Mouse (Mus musculus) stomach, postnatal 0 days (tissue): Measurements from ENCODE around the gene Gm21972. TPM values are rescaled to one million over a fixed set of nuclear protein-coding genes. Genes with fewer than 3 reads are reported as not detected.
A peak's percentile ranks its signal among the peaks of the same experiment; 100 is the strongest.

Source experiments
- ATAC-seq: fragments of 200-750 bp; cut with Nextera tagmentation; 2 replicates; pipeline ENCODE4 v1.8.0; 2017; ENCODE audit not compliant: low FRiP score, low TSS enrichment
- DNase-seq: peaks from one replicate; pipeline ENCODE4 v3.0.0-alpha.2; 2016; ENCODE audit warnings: low spot score
- H3K27ac ChIP-seq: fragments of 300-500 bp; sonication (generic); replicated peaks from 2 replicates; pipeline ENCODE4 v1.5.1; 2014; ENCODE audit warnings: mild to moderate bottlenecking, control low read depth
- H3K27me3 ChIP-seq: fragments of 300-500 bp; sonication (generic); 2 replicates; pipeline ENCODE4 v1.6.1; 2014; ENCODE audit warnings: low read length; ENCODE audit not compliant: control insufficient read depth, insufficient read depth
- H3K36me3 ChIP-seq: fragments of 300-500 bp; sonication (generic); 2 replicates; pipeline ENCODE4 v1.6.1; 2014; ENCODE audit warnings: low read length, mixed read lengths; ENCODE audit not compliant: control insufficient read depth, insufficient read depth
- H3K4me1 ChIP-seq: fragments of 300-500 bp; sonication (generic); replicated peaks from 2 replicates; pipeline ENCODE4 v1.6.1; 2014; ENCODE audit warnings: antibody characterized with exemption; ENCODE audit not compliant: control insufficient read depth, insufficient read depth
- H3K4me2 ChIP-seq: fragments of 300-500 bp; sonication (generic); replicated peaks from 2 replicates; pipeline ENCODE4 v1.6.1; 2014; ENCODE audit warnings: low read depth, mild to moderate bottlenecking, control low read depth, moderate library complexity
- H3K4me3 ChIP-seq: fragments of 300-500 bp; sonication (generic); 2 replicates; pipeline ENCODE4 v1.5.1; 2014; ENCODE audit warnings: low read depth, low read length, control low read depth
- H3K9ac ChIP-seq: fragments of 300-500 bp; sonication (generic); 2 replicates; pipeline ENCODE4 v1.6.1; 2014; ENCODE audit warnings: mild to moderate bottlenecking, low read length, control low read depth, mixed read lengths
- H3K9me3 ChIP-seq: fragments of 300-500 bp; sonication (generic); 2 replicates; pipeline ENCODE4 v1.6.1; 2016; ENCODE audit warnings: low read length; ENCODE audit not compliant: control insufficient read depth
- CTCF ChIP-seq: IDR thresholded peaks from 2 replicates; pipeline ENCODE4 v1.5.1; 2016; ENCODE audit warnings: antibody characterized with exemption, low read depth, mild to moderate bottlenecking, moderate library complexity
- EP300 ChIP-seq: optimal IDR thresholded peaks from 2 replicates; pipeline ENCODE3; 2016; ENCODE audit warnings: antibody characterized with exemption
- WGBS: fragments of 180-500 bp; shearing (Covaris S2); extraction: QIAGEN DNeasy Blood & Tissue Kit; methylation state at CpG from one replicate; pipeline ENCODE4 v1.1.7; 2014; 5-methylcytosine and 5-hydroxymethylcytosine counted together
- polyA plus RNA-seq: library from polyadenylated mRNA; unstranded; fragments of >200 nt; fragmentation: Nextera tagmentation; extraction: Ambion mirVana; gene quantifications from 2 replicates; pipeline ENCODE4 v1.2.1, GENCODE M21; 2015

Gene Gm21972
- 0.31 TPM in 1 of 2 replicates, not detected in the other for polyA plus RNA-seq

- no peak for ATAC-seq
- H3K36me3 ChIP-seq: peaks cover 27% of the 10 kb centered on the region
- H3K27me3 ChIP-seq: no peaks in the 10 kb centered on the region
- no peak within 1 kb of the TSS for H3K9ac ChIP-seq
- 95% methylated on average over 4 of the region's 4 CpGs for WGBS
- no peaks in the 10 kb centered on the region for H3K4me1 ChIP-seq
- no peak for DNase-seq
- H3K4me2 ChIP-seq: no peak within 1 kb of the TSS
- H3K4me3 ChIP-seq: no peak within 1 kb of the TSS
- no peak within 1 kb of the TSS for H3K27ac ChIP-seq
- TF ChIP-seq EP300 (no peak), CTCF (no peak)
- no peaks in the 10 kb centered on the region for H3K9me3 ChIP-seq
Measured at GRCm38 (mm10) chr1:86133337-86133736, at the start of gene Gm21972. TSS of gene Gm21972 (plus strand) at chr1:86133637.

DNA sequence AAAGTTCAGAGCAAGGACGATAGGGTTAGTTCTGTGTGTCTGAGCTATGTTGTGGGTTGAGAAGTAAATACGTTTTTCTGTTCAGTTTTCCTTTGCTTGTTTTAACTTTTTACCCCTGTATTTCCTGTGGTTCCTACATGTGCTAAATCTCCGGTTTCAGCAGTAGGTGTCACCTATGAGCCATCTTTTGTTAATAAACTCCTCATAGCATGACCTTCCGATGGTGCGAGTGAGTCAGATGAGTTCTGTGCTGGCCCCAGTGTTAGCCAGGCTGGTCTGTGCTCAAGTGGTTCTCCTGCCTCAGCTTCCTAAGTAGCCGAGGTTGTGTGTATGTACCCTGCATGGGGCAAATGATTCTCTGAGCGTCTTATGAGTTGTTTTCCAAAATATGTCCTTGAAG, 39.0 kb upstream of the Gm21972 start:
- TF ChIP-seq CTCF (peak; percentile 43; the same call in 1 of the 2 replicates), EP300 (no peak)

GRCm38 (mm10) chr1:86105054-86105453, 28.4 kb upstream of the Gm21972 start:
- Histone ChIP-seq H3K4me3 (no peak overlapping the region), H3K4me2 (no peak overlapping the region), H3K27ac (no peak overlapping the region), H3K4me1 (no peaks in the 10 kb centered on the region), H3K9me3 (no peaks in the 10 kb centered on the region), H3K27me3 (no peaks in the 10 kb centered on the region), H3K9ac (no peak overlapping the region), H3K36me3 (no peaks in the 10 kb centered on the region)
- no peak for DNase-seq
- WGBS: 100% methylated on average over 1 of the region's 1 CpGs
- ATAC-seq: no peak
- TF ChIP-seq EP300: no peak
- no peak for TF ChIP-seq CTCF

More for the DNA sequence above, 39.0 kb upstream of the Gm21972 start:
- no peak for ATAC-seq
- DNase-seq: no peak
- Histone ChIP-seq H3K9me3 (no peaks in the 10 kb centered on the region), H3K9ac (no peak overlapping the region), H3K4me1 (no peaks in the 10 kb centered on the region), H3K36me3 (peaks cover 9% of the 10 kb centered on the region; the same call in 1 of the 2 replicates), H3K27ac (no peak overlapping the region), H3K4me3 (no peak overlapping the region), H3K27me3 (no peaks in the 10 kb centered on the region), H3K4me2 (no peak overlapping the region)
- WGBS: 79% methylated on average over 7 of the region's 7 CpGs

DNA sequence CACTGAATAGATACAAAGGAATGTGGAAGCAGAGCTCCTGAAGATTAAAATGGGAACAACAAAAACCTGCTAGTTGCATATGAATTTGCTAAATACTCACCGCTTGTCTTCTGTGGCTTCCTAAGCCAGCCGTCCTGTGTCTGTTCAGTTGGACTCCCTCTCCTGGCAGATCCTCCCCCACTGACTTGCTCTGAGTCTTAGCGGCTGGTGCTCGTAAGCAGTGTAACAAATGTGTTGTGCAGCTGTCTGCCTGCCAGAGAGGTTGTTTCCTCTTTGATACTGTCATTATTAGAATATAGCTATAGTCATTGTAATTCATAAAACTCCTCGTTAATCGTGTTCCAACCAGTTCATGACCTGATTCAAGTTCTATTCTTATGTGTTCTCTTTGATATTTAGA, 21.7 kb upstream of the Gm21972 start, which contains the start of gene Htr2b:
Htr2b (minus strand) TSS at position 192 of the 400 bp plus-strand sequence.
- Histone ChIP-seq H3K4me1 (no peaks in the 10 kb centered on the region), H3K36me3 (0 out of 2 replicates have a peak, but pooled peaks cover 3% of the 10 kb centered on the region), H3K27ac (no peak within 1 kb of the TSS), H3K4me2 (no peak within 1 kb of the TSS), H3K9ac (no peak within 1 kb of the TSS), H3K9me3 (no peaks in the 10 kb centered on the region), H3K27me3 (no peaks in the 10 kb centered on the region), H3K4me3 (no peak within 1 kb of the TSS)
- ATAC-seq (no peak; the same call in 1 of the 2 replicates), DNase-seq (peak; percentile 24)
- TF ChIP-seq EP300 (no peak), CTCF (peak; percentile 38)
- WGBS: 28% methylated on average over 6 of the region's 6 CpGs

GRCm38 (mm10) chr1:86114141-86114540, 19.3 kb upstream of the Gm21972 start:
- no peak overlapping the region for H3K27ac ChIP-seq
- H3K9me3 ChIP-seq: no peaks in the 10 kb centered on the region
- ATAC-seq (no peak), DNase-seq (no peak)
- no peak overlapping the region for H3K9ac ChIP-seq
- 63% methylated on average over 3 of the region's 3 CpGs for WGBS
- H3K4me1 ChIP-seq: no peaks in the 10 kb centered on the region
- H3K4me3 ChIP-seq: no peak overlapping the region
- peaks cover 9% of the 10 kb centered on the region; the same call in 1 of the 2 replicates for H3K36me3 ChIP-seq
- H3K4me2 ChIP-seq: no peak overlapping the region
- TF ChIP-seq CTCF (no peak), EP300 (no peak)
- no peaks in the 10 kb centered on the region for H3K27me3 ChIP-seq

- Histone ChIP-seq H3K27me3 (no peaks in the 10 kb centered on the region), H3K4me2 (no peak overlapping the region), H3K36me3 (peaks cover 11% of the 10 kb centered on the region), H3K4me3 (no peak overlapping the region), H3K9ac (no peak overlapping the region), H3K9me3 (no peaks in the 10 kb centered on the region), H3K27ac (no peak overlapping the region), H3K4me1 (no peaks in the 10 kb centered on the region)
- ATAC-seq: no peak
- no peak for TF ChIP-seq CTCF
- no peak for TF ChIP-seq EP300
- DNase-seq: no peak
- 78% methylated on average over 4 of the region's 4 CpGs for WGBS
Measured at GRCm38 (mm10) chr1:86119549-86119948, 13.9 kb upstream of the Gm21972 start.
